Mouse (Mus musculus) megakaryocyte, embryonic 14.5 days (primary cell): ENCODE data around the gene Wdr62. TPM values are rescaled to one million over a fixed set of nuclear protein-coding genes. Genes with fewer than 3 reads are reported as not detected.

Experiments used
- H3K27me3 ChIP-seq: replicated peaks from 2 replicates; pipeline ENCODE3; 2012; ENCODE audit warnings: inconsistent platforms
- H3K36me3 ChIP-seq: replicated peaks from 2 replicates; pipeline ENCODE3; 2012; ENCODE audit warnings: low read length, inconsistent platforms, mixed read lengths
- H3K4me1 ChIP-seq: 2 replicates; pipeline ENCODE4 v1.6.1; 2012; ENCODE audit warnings: inconsistent platforms
- H3K4me3 ChIP-seq: replicated peaks from 2 replicates; pipeline ENCODE3; 2012; ENCODE audit warnings: moderate library complexity, mild to moderate bottlenecking, inconsistent platforms
- H3K9me3 ChIP-seq: 2 replicates; pipeline ENCODE4 v1.6.1; 2012; ENCODE audit warnings: inconsistent platforms
- FLI1 ChIP-seq: IDR thresholded peaks from 2 replicates; pipeline ENCODE4 v1.6.1; 2012; ENCODE audit warnings: low read length, inconsistent platforms, mixed read lengths
- GATA1 ChIP-seq: IDR thresholded peaks from 3 replicates; pipeline ENCODE4 v1.6.1; 2012; ENCODE audit warnings: mixed read lengths, low read length, inconsistent platforms, borderline replicate concordance
- polyA plus RNA-seq: library from polyadenylated mRNA; stranded (reverse); fragments of >175 nt; gene quantifications from 2 replicates; pipeline ENCODE4 v1.2.3, GENCODE M21; 2012; ENCODE audit warnings: low replicate concordance; ENCODE audit not compliant: insufficient read depth

Wdr62 gene
- polyA plus RNA-seq, 1 experiment = 35.7 TPM

GRCm38 (mm10) chr7:30232631-30233148 lies 47.5 kb downstream of the Wdr62 start:
- peaks cover 32% of the 10 kb centered on the region for H3K4me1 ChIP-seq
- peaks cover 50% of the 10 kb centered on the region for H3K36me3 ChIP-seq
- TF ChIP-seq GATA1 (no peak), FLI1 (no peak)
- peaks cover 6% of the 10 kb centered on the region; the same call in 1 of the 2 replicates for H3K9me3 ChIP-seq
- no peaks in the 10 kb centered on the region for H3K27me3 ChIP-seq
- peak overlapping the region; percentile 100 for H3K4me3 ChIP-seq

- Histone ChIP-seq H3K27me3 (no peaks in the 10 kb centered on the region), H3K4me3 (peak within 1 kb of the TSS; percentile 100), H3K36me3 (peaks cover 58% of the 10 kb centered on the region), H3K4me1 (peaks cover 31% of the 10 kb centered on the region), H3K9me3 (0 out of 2 replicates have a peak, but pooled peaks cover 2% of the 10 kb centered on the region)
- TF ChIP-seq GATA1 (no peak), FLI1 (no peak)
These were observed 48.4 kb downstream of the Wdr62 start, which contains the start of the genes Polr2i and Tbcb for GRCm38 (mm10) chr7:30231669-30232454. Gene Polr2i, plus strand, starts transcription at chr7:30231948. Gene Tbcb, minus strand, starts transcription at chr7:30232272.

- Histone ChIP-seq H3K9me3 (no peaks in the 10 kb centered on the region), H3K36me3 (peaks cover 64% of the 10 kb centered on the region), H3K4me1 (peaks cover 31% of the 10 kb centered on the region), H3K27me3 (no peaks in the 10 kb centered on the region), H3K4me3 (peak overlapping the region; percentile 100)
- TF ChIP-seq GATA1 (no peak), FLI1 (no peak)
These were observed 48.9 kb downstream of the Wdr62 start for GRCm38 (mm10) chr7:30231328-30231668.

GRCm38 (mm10) chr7:30224206-30224605 lies 56.0 kb downstream of the Wdr62 start:
- peaks cover 65% of the 10 kb centered on the region for H3K36me3 ChIP-seq
- H3K27me3 ChIP-seq = no peaks in the 10 kb centered on the region
- H3K9me3 ChIP-seq = peaks cover 17% of the 10 kb centered on the region
- H3K4me1 ChIP-seq = peaks cover 10% of the 10 kb centered on the region
- no peak overlapping the region for H3K4me3 ChIP-seq
- TF ChIP-seq GATA1 (no peak), FLI1 (no peak)

- TF ChIP-seq FLI1 (no peak), GATA1 (no peak)
- H3K27me3 ChIP-seq = no peaks in the 10 kb centered on the region
- no peak overlapping the region for H3K4me3 ChIP-seq
- H3K9me3 ChIP-seq = peaks cover 17% of the 10 kb centered on the region
- peaks cover 19% of the 10 kb centered on the region for H3K4me1 ChIP-seq
- H3K36me3 ChIP-seq = peaks cover 47% of the 10 kb centered on the region
These were observed 58.0 kb downstream of the Wdr62 start for GRCm38 (mm10) chr7:30222205-30222604.

DNA sequence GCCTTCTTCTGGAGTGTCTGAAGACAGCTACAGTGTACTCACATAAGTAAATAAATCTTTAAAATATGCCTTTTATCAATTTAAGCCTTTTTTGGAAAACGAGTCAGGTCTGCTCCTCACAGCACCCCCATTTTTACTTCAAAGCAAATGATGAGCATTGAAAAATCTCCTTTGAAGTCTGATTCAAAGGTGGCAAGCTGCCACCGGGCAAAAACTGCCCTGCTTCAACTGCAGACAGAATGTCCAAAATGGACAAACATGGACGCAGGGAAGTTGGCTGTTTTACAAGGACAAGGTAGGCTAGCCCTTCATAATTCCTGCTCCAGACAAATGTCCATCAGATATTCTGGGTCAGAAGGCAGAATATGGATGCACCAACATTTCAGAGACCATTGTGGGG lies 58.8 kb downstream of the Wdr62 start:
- Histone ChIP-seq H3K4me1 (peaks cover 25% of the 10 kb centered on the region), H3K36me3 (peaks cover 40% of the 10 kb centered on the region), H3K9me3 (peaks cover 17% of the 10 kb centered on the region), H3K4me3 (no peak overlapping the region), H3K27me3 (no peaks in the 10 kb centered on the region)
- TF ChIP-seq GATA1 = no peak
- no peak for TF ChIP-seq FLI1

DNA sequence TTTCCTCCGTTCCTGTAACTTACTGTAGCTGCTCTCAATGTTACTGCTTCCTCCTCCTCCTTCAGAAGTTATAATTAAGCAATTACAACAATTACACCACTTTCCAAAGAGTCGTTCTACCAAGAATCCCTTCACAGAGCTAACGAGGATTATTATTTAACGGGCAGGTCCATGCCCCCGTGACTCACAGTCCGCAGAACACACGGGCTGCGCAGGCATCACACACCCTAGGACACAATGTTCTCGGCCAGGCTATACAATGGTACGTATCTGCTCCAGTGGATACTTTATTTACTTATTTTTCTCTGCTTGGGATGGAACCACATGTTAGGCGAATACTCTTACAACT lies 60.2 kb downstream of the Wdr62 start:
- TF ChIP-seq GATA1 = no peak
- H3K27me3 ChIP-seq = no peaks in the 10 kb centered on the region
- peaks cover 17% of the 10 kb centered on the region for H3K9me3 ChIP-seq
- peaks cover 27% of the 10 kb centered on the region for H3K4me1 ChIP-seq
- H3K4me3 ChIP-seq = peak overlapping the region; percentile 90
- peaks cover 28% of the 10 kb centered on the region for H3K36me3 ChIP-seq

- Histone ChIP-seq H3K4me3 (peak overlapping the region; percentile 90), H3K9me3 (peaks cover 17% of the 10 kb centered on the region), H3K4me1 (peaks cover 27% of the 10 kb centered on the region), H3K27me3 (no peaks in the 10 kb centered on the region), H3K36me3 (peaks cover 23% of the 10 kb centered on the region)
- TF ChIP-seq FLI1 (no peak), GATA1 (no peak)
These were observed 60.8 kb downstream of the Wdr62 start for GRCm38 (mm10) chr7:30219293-30220007.

GRCm38 (mm10) chr7:30217277-30217676 lies 62.9 kb downstream of the Wdr62 start:
- Histone ChIP-seq H3K9me3 (no peaks in the 10 kb centered on the region), H3K4me1 (peaks cover 27% of the 10 kb centered on the region), H3K27me3 (peaks cover 2% of the 10 kb centered on the region), H3K4me3 (no peak overlapping the region), H3K36me3 (peaks cover 2% of the 10 kb centered on the region)
- TF ChIP-seq GATA1 (no peak), FLI1 (no peak)

GRCm38 (mm10) chr7:30216723-30217151 lies 63.5 kb downstream of the Wdr62 start:
- peaks cover 2% of the 10 kb centered on the region for H3K27me3 ChIP-seq
- peak overlapping the region; percentile 88 for H3K4me3 ChIP-seq
- no peaks in the 10 kb centered on the region for H3K9me3 ChIP-seq
- no peak for TF ChIP-seq GATA1
- no peak for TF ChIP-seq FLI1
- H3K36me3 ChIP-seq = no peaks in the 10 kb centered on the region
- peaks cover 27% of the 10 kb centered on the region for H3K4me1 ChIP-seq
